Mouse (Mus musculus) heart, postnatal 25 days (tissue): Measurements from ENCODE around the gene Lrrfip1. TPM values are rescaled to one million over a fixed set of nuclear protein-coding genes. Genes with fewer than 3 reads are reported as not detected.

Experiments used
- DNase-seq: peaks from one replicate; pipeline ENCODE4 v3.0.0; 2022; ENCODE audit warnings: low spot score
- intact Hi-C: fragments of 180-260 bp; cut with DNase I; formaldehyde crosslinking; loops from one replicate; pipeline ENCODE4 v1.15.1; 2025
- total RNA-seq, 2 experiments: library from RNA; stranded (reverse); gene quantifications; 2 replicates each; pipeline ENCODE4 v1.2.3; 2021

Lrrfip1 gene
- total RNA-seq, 2 experiments from 2014 or later, result 81.3 to 98.0 TPM

- intact Hi-C loops, result loop anchor here (2.0 kb wide), 1 partner anchor 14 kb away; no protein-coding TSS in a partner anchor
- DNase-seq, result no peak
Measured at GRCm38 (mm10) chr1:90997136-90997535, 1.4 kb upstream of the Lrrfip1 start.

GRCm38 (mm10) chr1:90997641-90998040 lies 896 bp upstream of the Lrrfip1 start:
- DNase-seq, result no peak
- intact Hi-C loops, result loop anchor here (2.0 kb wide), 1 partner anchor 15 kb away; no protein-coding TSS in a partner anchor

- no peak for DNase-seq
- intact Hi-C loops, result no loop called here
Measured at GRCm38 (mm10) chr1:90998891-90999611, 514 bp downstream of the Lrrfip1 start.

- no peak for DNase-seq
- intact Hi-C loops, result loop anchor here (2.0 kb wide), 1 partner anchor 17 kb away; no protein-coding TSS in a partner anchor
Measured at GRCm38 (mm10) chr1:90999911-91000601, 1.5 kb downstream of the Lrrfip1 start.

- intact Hi-C loops, result loop anchor here (2.0 kb wide), 1 partner anchor 16 kb away; no protein-coding TSS in a partner anchor
- DNase-seq, result no peak
Measured at GRCm38 (mm10) chr1:91001101-91001500, 2.6 kb downstream of the Lrrfip1 start.

GRCm38 (mm10) chr1:91001871-91002539 lies 3.5 kb downstream of the Lrrfip1 start:
- intact Hi-C loops, result loop anchor here (2.0 kb wide), 1 partner anchor 15 kb away; no protein-coding TSS in a partner anchor

GRCm38 (mm10) chr1:91002641-91003040 lies 4.1 kb downstream of the Lrrfip1 start:
- no peak for DNase-seq

More at GRCm38 (mm10) chr1:91001871-91002539, 3.5 kb downstream of the Lrrfip1 start:
- DNase-seq, result no peak

GRCm38 (mm10) chr1:91003522-91004253 lies 5.2 kb downstream of the Lrrfip1 start:
- DNase-seq, result no peak
- intact Hi-C loops, result no loop called here

More at GRCm38 (mm10) chr1:91002641-91003040, 4.1 kb downstream of the Lrrfip1 start:
- intact Hi-C loops, result no loop called here

GRCm38 (mm10) chr1:91006037-91006436 lies 7.5 kb downstream of the Lrrfip1 start:
- intact Hi-C loops, result no loop called here
- no peak for DNase-seq

GRCm38 (mm10) chr1:91006708-91007107 lies 8.2 kb downstream of the Lrrfip1 start:
- intact Hi-C loops, result no loop called here
- no peak for DNase-seq

- intact Hi-C loops, result no loop called here
- no peak for DNase-seq
Measured at GRCm38 (mm10) chr1:91008147-91008682, 9.7 kb downstream of the Lrrfip1 start.

GRCm38 (mm10) chr1:91008746-91009145 lies 10.2 kb downstream of the Lrrfip1 start:
- no peak for DNase-seq
- intact Hi-C loops, result no loop called here

GRCm38 (mm10) chr1:91009266-91009665 lies 10.7 kb downstream of the Lrrfip1 start:
- intact Hi-C loops, result no loop called here
- no peak for DNase-seq

GRCm38 (mm10) chr1:91010216-91010615 lies 11.7 kb downstream of the Lrrfip1 start:
- intact Hi-C loops, result no loop called here
- DNase-seq, result no peak

- DNase-seq, result no peak
- intact Hi-C loops, result no loop called here
Measured at GRCm38 (mm10) chr1:91010716-91011115, 12.2 kb downstream of the Lrrfip1 start.

- intact Hi-C loops, result no loop called here
- DNase-seq, result no peak
Measured at GRCm38 (mm10) chr1:91011336-91011735, 12.8 kb downstream of the Lrrfip1 start.

GRCm38 (mm10) chr1:91013803-91014202 lies 15.3 kb downstream of the Lrrfip1 start:
- intact Hi-C loops, result no loop called here

GRCm38 (mm10) chr1:91015571-91015970 lies 17.0 kb downstream of the Lrrfip1 start:
- intact Hi-C loops, result no loop called here
- peak; percentile 54 for DNase-seq

More at GRCm38 (mm10) chr1:91013803-91014202, 15.3 kb downstream of the Lrrfip1 start:
- no peak for DNase-seq

- DNase-seq, result peak; percentile 57
- intact Hi-C loops, result loop anchor here (2.0 kb wide), 1 partner anchor 16 kb away; no protein-coding TSS in a partner anchor
Measured at GRCm38 (mm10) chr1:91017111-91017758, 18.7 kb downstream of the Lrrfip1 start.
